Mouse (Mus musculus) liver, postnatal 0 days (tissue): ENCODE measurements at regions not wholly inside any gene's neighbourhood (a gene's known extent, or its start where the extent isn't known, plus 50 kb on each side); places are given as distances from the start of the nearest gene placed in this dataset.
A peak's percentile ranks its signal among the peaks of the same experiment; 100 is the strongest.

ENCODE experiments used
- ATAC-seq: fragments of 200-750 bp; cut with Nextera tagmentation; 2 replicates; pipeline ENCODE4 v1.8.0; 2017; ENCODE audit warnings: mild to moderate bottlenecking, moderate library complexity
- DNase-seq: peaks from one replicate; pipeline ENCODE4 v3.0.0-alpha.2; 2016
- H3K27ac ChIP-seq: fragments of 300-500 bp; sonication (generic); 2 replicates; pipeline ENCODE4 v1.5.1; 2014; ENCODE audit warnings: antibody characterized with exemption, moderate library complexity, mild to moderate bottlenecking, low read depth
- H3K27me3 ChIP-seq: fragments of 300-500 bp; sonication (generic); 2 replicates; pipeline ENCODE4 v1.6.1; 2014; ENCODE audit warnings: low read length, control low read depth, mixed read lengths; ENCODE audit not compliant: insufficient read depth
- H3K36me3 ChIP-seq: fragments of 300-500 bp; sonication (generic); replicated peaks from 2 replicates; pipeline ENCODE4 v1.6.1; 2014; ENCODE audit warnings: mild to moderate bottlenecking, control low read depth, low read length, moderate library complexity, mixed read lengths; ENCODE audit not compliant: insufficient read depth
- H3K4me1 ChIP-seq: fragments of 300-500 bp; sonication (generic); 2 replicates; pipeline ENCODE4 v1.6.1; 2014; ENCODE audit warnings: antibody characterized with exemption, mild to moderate bottlenecking, control low read depth; ENCODE audit not compliant: insufficient read depth
- H3K4me2 ChIP-seq: fragments of 300-500 bp; sonication (generic); 2 replicates; pipeline ENCODE4 v1.6.1; 2014; ENCODE audit warnings: low read depth, mild to moderate bottlenecking, low read length, moderate library complexity, mixed read lengths
- H3K4me3 ChIP-seq: fragments of 300-500 bp; sonication (generic); 2 replicates; pipeline ENCODE4 v1.5.1; 2014; ENCODE audit warnings: low read depth, low read length
- H3K9ac ChIP-seq: fragments of 300-500 bp; sonication (generic); replicated peaks from 2 replicates; pipeline ENCODE4 v1.6.1; 2014; ENCODE audit warnings: mild to moderate bottlenecking, moderate library complexity
- H3K9me3 ChIP-seq: fragments of 300-500 bp; sonication (generic); 2 replicates; pipeline ENCODE4 v1.6.1; 2016; ENCODE audit warnings: mild to moderate bottlenecking, control low read depth, low read length, mixed read lengths
- CTCF ChIP-seq: sonication (generic); IDR thresholded peaks from 2 replicates; pipeline ENCODE4 v1.5.1; 2016; ENCODE audit warnings: antibody characterized with exemption, low read depth
- EP300 ChIP-seq: IDR thresholded peaks from 2 replicates; pipeline ENCODE4 v1.6.1; 2016; ENCODE audit warnings: antibody characterized with exemption, low read depth, mild to moderate bottlenecking
- WGBS: fragments of 180-500 bp; shearing (Covaris S2); extraction: QIAGEN DNeasy Blood & Tissue Kit; methylation state at CpG from one replicate; pipeline ENCODE4 v1.1.7; 2014; ENCODE audit not compliant: insufficient replicate concordance; 5-methylcytosine and 5-hydroxymethylcytosine counted together

GRCm38 (mm10) chr10:125765103-125765820 is 200.7 kb upstream of the Lrig3 start:
- DNase-seq (no peak), ATAC-seq (peak; percentile 64)
- Histone ChIP-seq H3K27me3 (no peaks in the 10 kb centered on the region), H3K4me2 (no peak overlapping the region), H3K9ac (no peak overlapping the region), H3K36me3 (no peaks in the 10 kb centered on the region), H3K27ac (0 out of 2 replicates have a peak overlapping the region, but pooled peaks have one; percentile 63), H3K4me1 (no peaks in the 10 kb centered on the region), H3K4me3 (no peak overlapping the region), H3K9me3 (no peaks in the 10 kb centered on the region)
- WGBS = 78% methylated on average over 10 of the region's 10 CpGs
- TF ChIP-seq CTCF (no peak), EP300 (no peak)

DNA sequence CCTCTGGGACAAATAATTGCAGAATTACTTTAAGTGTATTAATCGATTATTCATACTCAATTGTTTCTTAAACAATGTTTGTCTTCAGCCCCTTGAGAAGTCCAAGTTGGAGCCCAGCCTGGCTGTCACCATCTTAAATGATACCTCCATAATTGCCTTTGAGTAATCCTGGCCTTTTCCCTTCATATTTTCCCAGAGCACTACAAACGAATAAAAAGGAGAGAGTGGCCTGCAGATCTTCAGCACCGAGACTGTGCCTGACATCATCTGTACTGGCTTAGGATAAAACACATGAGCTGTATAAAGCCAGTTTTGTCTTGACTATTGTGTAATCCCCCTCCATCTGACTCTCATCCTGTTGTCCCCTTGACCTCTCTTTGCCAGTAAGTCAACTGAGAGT is 197.7 kb upstream of the Lrig3 start:
- no peak overlapping the region for H3K9ac ChIP-seq
- no peak overlapping the region for H3K27ac ChIP-seq

DNA sequence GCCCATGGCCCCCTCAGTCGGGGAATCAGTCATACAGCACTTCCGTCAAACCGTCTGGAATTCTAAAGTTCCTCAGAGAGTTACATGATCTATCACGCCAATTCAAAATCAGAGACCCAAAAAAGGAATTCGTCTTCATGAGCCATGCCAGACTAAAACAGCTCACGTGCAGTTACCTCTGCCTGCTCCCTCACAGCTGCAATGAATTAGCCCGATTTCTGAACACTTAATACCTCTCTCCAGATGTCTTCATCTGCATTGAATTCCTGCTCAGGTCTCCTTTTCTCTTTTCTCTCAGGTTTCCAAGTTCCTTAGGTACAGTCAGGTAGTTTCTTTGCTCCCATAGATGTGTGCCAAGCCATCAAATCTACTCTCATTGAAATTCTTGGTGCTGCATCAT is 192.4 kb upstream of the Lrig3 start:
- no peak overlapping the region for H3K9ac ChIP-seq
- H3K36me3 ChIP-seq = no peaks in the 10 kb centered on the region
- TF ChIP-seq CTCF (no peak), EP300 (no peak)
- H3K27ac ChIP-seq = no peak overlapping the region
- no peak overlapping the region for H3K4me3 ChIP-seq
- no peaks in the 10 kb centered on the region for H3K4me1 ChIP-seq
- WGBS = 75% methylated on average over 7 of the region's 7 CpGs
- no peaks in the 10 kb centered on the region for H3K27me3 ChIP-seq
- ATAC-seq = no peak
- no peak for DNase-seq
- H3K4me2 ChIP-seq = no peak overlapping the region
- no peaks in the 10 kb centered on the region for H3K9me3 ChIP-seq

More for the DNA sequence above, 197.7 kb upstream of the Lrig3 start:
- H3K4me1 ChIP-seq = no peaks in the 10 kb centered on the region
- DNase-seq (no peak), ATAC-seq (no peak)
- H3K4me3 ChIP-seq = no peak overlapping the region
- H3K4me2 ChIP-seq = no peak overlapping the region
- no peaks in the 10 kb centered on the region for H3K9me3 ChIP-seq
- H3K27me3 ChIP-seq = no peaks in the 10 kb centered on the region
- no peaks in the 10 kb centered on the region for H3K36me3 ChIP-seq
- WGBS = 63% methylated on average over 3 of the region's 3 CpGs
- TF ChIP-seq CTCF (no peak), EP300 (no peak)

GRCm38 (mm10) chr10:125782486-125782885 is 183.5 kb upstream of the Lrig3 start:
- H3K9me3 ChIP-seq = no peaks in the 10 kb centered on the region
- H3K27ac ChIP-seq = no peak overlapping the region
- 69% methylated on average over 6 of the region's 6 CpGs for WGBS
- H3K4me1 ChIP-seq = peaks cover 10% of the 10 kb centered on the region
- H3K27me3 ChIP-seq = no peaks in the 10 kb centered on the region
- no peak for DNase-seq
- TF ChIP-seq EP300 (no peak), CTCF (no peak)
- H3K4me2 ChIP-seq = no peak overlapping the region
- no peak overlapping the region for H3K4me3 ChIP-seq
- no peak for ATAC-seq
- no peaks in the 10 kb centered on the region for H3K36me3 ChIP-seq
- no peak overlapping the region for H3K9ac ChIP-seq

DNA sequence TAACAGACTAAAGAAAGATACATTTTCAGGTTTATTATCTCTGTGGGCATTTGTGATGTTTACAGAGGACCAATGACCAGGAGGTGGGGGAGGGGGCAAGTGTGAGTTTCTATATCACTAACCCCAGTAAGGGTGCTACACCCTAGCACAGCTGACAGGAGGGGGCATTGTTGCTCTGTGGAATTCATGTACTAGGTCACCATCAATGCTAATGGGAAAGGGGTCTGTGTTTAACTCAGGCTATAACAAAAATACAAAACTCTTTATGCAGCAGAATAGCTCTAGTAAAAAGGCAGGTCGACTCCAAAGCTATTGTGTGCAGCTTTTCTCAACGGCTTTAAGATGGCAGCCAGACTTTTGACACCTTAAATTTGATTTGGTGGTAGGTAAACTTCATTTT is 181.1 kb upstream of the Lrig3 start:
- TF ChIP-seq EP300 = no peak
- peak; percentile 65 for TF ChIP-seq CTCF
- no peaks in the 10 kb centered on the region for H3K36me3 ChIP-seq
- H3K9ac ChIP-seq = no peak overlapping the region
- no peak overlapping the region for H3K4me3 ChIP-seq
- H3K4me1 ChIP-seq = peaks cover 10% of the 10 kb centered on the region
- 13% methylated on average over 2 of the region's 2 CpGs for WGBS
- peak; percentile 54 for ATAC-seq
- H3K27ac ChIP-seq = no peak overlapping the region
- H3K4me2 ChIP-seq = peak overlapping the region; percentile 62; the same call in 1 of the 2 replicates
- peak; percentile 47 for DNase-seq
- no peaks in the 10 kb centered on the region for H3K27me3 ChIP-seq
- no peaks in the 10 kb centered on the region for H3K9me3 ChIP-seq

DNA sequence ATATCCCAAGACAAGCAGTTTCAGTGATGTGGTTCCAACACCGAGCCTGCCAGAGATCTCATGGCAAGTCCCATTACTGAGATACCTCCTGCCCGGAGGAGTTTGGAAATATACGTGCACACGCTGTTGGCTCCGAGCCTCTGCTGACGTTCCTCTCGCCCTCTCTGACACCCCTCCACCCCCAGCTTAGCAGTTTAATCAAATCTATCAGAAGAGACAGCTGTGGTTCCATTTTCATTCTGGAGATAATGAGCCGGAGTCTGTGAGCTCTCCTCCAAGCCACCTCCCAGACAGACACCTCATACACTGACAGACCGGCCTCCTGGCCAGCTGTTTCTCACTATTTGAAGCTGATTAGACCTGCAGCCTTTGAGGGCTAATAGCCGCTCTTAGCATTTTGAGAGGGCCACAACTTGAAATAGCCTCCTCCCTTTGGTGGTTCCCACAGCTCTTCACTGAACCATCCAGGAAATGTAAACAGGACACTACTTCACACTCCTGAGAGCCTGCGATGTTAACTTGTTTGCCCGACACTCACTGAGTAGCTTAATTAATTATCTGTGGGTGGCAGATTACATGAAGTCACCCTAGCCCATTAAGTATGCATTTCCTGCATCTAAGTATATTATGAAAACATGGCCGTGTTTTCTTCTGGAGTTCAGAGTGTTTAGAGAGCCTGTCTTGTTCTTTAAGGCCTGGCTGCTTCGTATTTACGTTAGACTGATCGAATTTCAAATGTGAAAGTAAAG is 180.3 kb upstream of the Lrig3 start:
- 27% methylated on average over 16 of the region's 16 CpGs for WGBS
- DNase-seq = no peak
- peak; percentile 40 for ATAC-seq

More for the DNA sequence above, 180.3 kb upstream of the Lrig3 start:
- Histone ChIP-seq H3K36me3 (no peaks in the 10 kb centered on the region), H3K4me1 (peaks cover 10% of the 10 kb centered on the region), H3K4me3 (peak overlapping the region; percentile 18; the same call in 1 of the 2 replicates), H3K4me2 (peak overlapping the region; percentile 62), H3K9ac (no peak overlapping the region), H3K27ac (no peak overlapping the region), H3K9me3 (no peaks in the 10 kb centered on the region), H3K27me3 (no peaks in the 10 kb centered on the region)
- no peak for TF ChIP-seq CTCF
- TF ChIP-seq EP300 = no peak
